Mouse (Mus musculus): ENCODE data around the gene Xrcc4. TPM values are rescaled to one million over a fixed set of nuclear protein-coding genes. Genes with fewer than 3 reads are reported as not detected.

Xrcc4 gene
- polyA plus RNA-seq, 1 experiment from 2014 or later = 17.4 TPM

- WGBS = 19% methylated on average over 5 of the region's 5 CpGs
- H3K4me2 ChIP-seq (ENCODE audit: low read depth, low read length) = peak overlapping the region; percentile 4; the same call in 1 of the 2 replicates
Measured at GRCm38 (mm10) chr13:89735111-89735510, 354.3 kb downstream of the Xrcc4 start.

GRCm38 (mm10) chr13:89726492-89726891 is 362.9 kb downstream of the Xrcc4 start:
- ATAC-seq (replicated peaks; ENCODE audit: extremely low read depth, insufficient read depth, low FRiP score) = no peak
- H3K36me3 ChIP-seq (ENCODE audit: control insufficient read depth, insufficient read depth) = peaks cover 12% of the 10 kb centered on the region
- H3K27ac ChIP-seq (ENCODE audit: low read length) = no peak overlapping the region
- 73% methylated on average over 2 of the region's 2 CpGs for WGBS
- no peak overlapping the region for H3K4me3 ChIP-seq (ENCODE audit: low read length)
- H3K9ac ChIP-seq (ENCODE audit: low read length) = no peak overlapping the region
- no peaks in the 10 kb centered on the region for H3K27me3 ChIP-seq (ENCODE audit: control insufficient read depth, insufficient read depth, low read length)
- H3K4me2 ChIP-seq (ENCODE audit: low read depth, low read length) = no peak overlapping the region
- no peaks in the 10 kb centered on the region for H3K4me1 ChIP-seq (ENCODE audit: control insufficient read depth, insufficient read depth, low read length)
- no peaks in the 10 kb centered on the region for H3K9me3 ChIP-seq (replicated peaks; ENCODE audit: control insufficient read depth, low read length)

More at GRCm38 (mm10) chr13:89735111-89735510, 354.3 kb downstream of the Xrcc4 start:
- H3K27ac ChIP-seq (ENCODE audit: low read length) = peak overlapping the region; percentile 64; the same call in 1 of the 2 replicates
- no peak overlapping the region for H3K4me3 ChIP-seq (ENCODE audit: low read length)
- ATAC-seq (replicated peaks; ENCODE audit: extremely low read depth, insufficient read depth, low FRiP score) = no peak
- H3K4me1 ChIP-seq (ENCODE audit: control insufficient read depth, insufficient read depth, low read length) = peaks cover 17% of the 10 kb centered on the region
- no peaks in the 10 kb centered on the region for H3K27me3 ChIP-seq (ENCODE audit: control insufficient read depth, insufficient read depth, low read length)
- H3K9me3 ChIP-seq (replicated peaks; ENCODE audit: control insufficient read depth, low read length) = no peaks in the 10 kb centered on the region
- H3K9ac ChIP-seq (ENCODE audit: low read length) = no peak overlapping the region
- no peaks in the 10 kb centered on the region for H3K36me3 ChIP-seq (ENCODE audit: control insufficient read depth, insufficient read depth)

Other genes starting within 250 kb of the Xrcc4 start
- 28.4 and 31.0 TPM in 2 replicates for gene Tmem167, start 485 bp downstream of the Xrcc4 start, polyA plus RNA-seq (2015; fragmentation: Nextera tagmentation; extraction: Ambion mirVana)

Data from heart, embryonic 16.5 days (tissue).